Mouse (Mus musculus): Measurements from ENCODE around the gene Col19a1. TPM values are rescaled to one million over a fixed set of nuclear protein-coding genes. Genes with fewer than 3 reads are reported as not detected.

Gene Col19a1
- total and polyA plus RNA-seq, 2 experiments from 2014 or later = 2.4 to 2.5 TPM

- WGBS = 79% methylated on average over 4 of the region's 4 CpGs
- DNase-seq (ENCODE audit: low spot score) (peak; percentile 42), ATAC-seq (ENCODE audit: low FRiP score) (no peak)
These were observed 91.9 kb downstream of the Col19a1 start for GRCm38 (mm10) chr1:24495400-24495799.

GRCm38 (mm10) chr1:24484161-24484560 lies 103.1 kb downstream of the Col19a1 start:
- H3K9me3 ChIP-seq (ENCODE audit: low read length) = no peaks in the 10 kb centered on the region
- no peak overlapping the region for H3K4me2 ChIP-seq (ENCODE audit: low read depth, low read length, poor library complexity, severe bottlenecking)
- H3K4me1 ChIP-seq (ENCODE audit: insufficient read depth, low read length) = no peaks in the 10 kb centered on the region
- DNase-seq (ENCODE audit: low spot score) = peak; percentile 3
- no peak for ATAC-seq (ENCODE audit: low FRiP score)
- no peak overlapping the region for H3K9ac ChIP-seq (replicated peaks; ENCODE audit: low read length, poor library complexity, severe bottlenecking)
- 81% methylated on average over 5 of the region's 5 CpGs for WGBS
- H3K36me3 ChIP-seq (ENCODE audit: insufficient read depth, low read length) = no peaks in the 10 kb centered on the region
- no peak overlapping the region for H3K27ac ChIP-seq (ENCODE audit: low read depth, low read length)
- H3K4me3 ChIP-seq (ENCODE audit: low read depth, low read length) = no peak overlapping the region
- no peaks in the 10 kb centered on the region for H3K27me3 ChIP-seq (ENCODE audit: insufficient read depth, low read length)
- TF ChIP-seq CTCF (IDR thresholded peaks at IDR 0.05) = no peak

More at GRCm38 (mm10) chr1:24495400-24495799, 91.9 kb downstream of the Col19a1 start:
- H3K36me3 ChIP-seq (ENCODE audit: insufficient read depth, low read length) = no peaks in the 10 kb centered on the region
- no peaks in the 10 kb centered on the region for H3K27me3 ChIP-seq (ENCODE audit: insufficient read depth, low read length)
- H3K9ac ChIP-seq (replicated peaks; ENCODE audit: low read length, poor library complexity, severe bottlenecking) = no peak overlapping the region
- no peaks in the 10 kb centered on the region for H3K9me3 ChIP-seq (ENCODE audit: low read length)
- no peaks in the 10 kb centered on the region for H3K4me1 ChIP-seq (ENCODE audit: insufficient read depth, low read length)
- H3K27ac ChIP-seq (ENCODE audit: low read depth, low read length) = no peak overlapping the region
- no peak for TF ChIP-seq CTCF (IDR thresholded peaks at IDR 0.05)
- H3K4me3 ChIP-seq (ENCODE audit: low read depth, low read length) = no peak overlapping the region
- H3K4me2 ChIP-seq (ENCODE audit: low read depth, low read length, poor library complexity, severe bottlenecking) = no peak overlapping the region

- peak; percentile 12 for DNase-seq (ENCODE audit: low spot score)
- Histone ChIP-seq H3K27me3 (ENCODE audit: insufficient read depth, low read length) (no peaks in the 10 kb centered on the region), H3K4me1 (ENCODE audit: insufficient read depth, low read length) (no peaks in the 10 kb centered on the region), H3K27ac (ENCODE audit: low read depth, low read length) (no peak overlapping the region), H3K9me3 (ENCODE audit: low read length) (no peaks in the 10 kb centered on the region), H3K36me3 (ENCODE audit: insufficient read depth, low read length) (no peaks in the 10 kb centered on the region), H3K9ac (replicated peaks; ENCODE audit: low read length, poor library complexity, severe bottlenecking) (no peak overlapping the region), H3K4me2 (ENCODE audit: low read depth, low read length, poor library complexity, severe bottlenecking) (no peak overlapping the region), H3K4me3 (ENCODE audit: low read depth, low read length) (no peak overlapping the region)
- WGBS = 72% methylated on average over 7 of the region's 7 CpGs
- TF ChIP-seq CTCF (IDR thresholded peaks at IDR 0.05) = no peak
- no peak for ATAC-seq (ENCODE audit: low FRiP score)
These were observed 116.1 kb downstream of the Col19a1 start for GRCm38 (mm10) chr1:24471096-24471710.

- no peaks in the 10 kb centered on the region for H3K4me1 ChIP-seq (ENCODE audit: insufficient read depth, low read length)
- 86% methylated on average over 5 of the region's 5 CpGs for whole genome bisulfite sequencing
- no peak for TF ChIP-seq CTCF (IDR thresholded peaks at IDR 0.05)
- H3K36me3 ChIP-seq (ENCODE audit: insufficient read depth, low read length) = no peaks in the 10 kb centered on the region
- no peaks in the 10 kb centered on the region for H3K27me3 ChIP-seq (ENCODE audit: insufficient read depth, low read length)
- no peak overlapping the region for H3K4me3 ChIP-seq (ENCODE audit: low read depth, low read length)
- DNase-seq (ENCODE audit: low spot score) (no peak), ATAC-seq (ENCODE audit: low FRiP score) (no peak)
- no peak overlapping the region for H3K27ac ChIP-seq (ENCODE audit: low read depth, low read length)
- no peak overlapping the region for H3K4me2 ChIP-seq (ENCODE audit: low read depth, low read length, poor library complexity, severe bottlenecking)
- no peak overlapping the region for H3K9ac ChIP-seq (replicated peaks; ENCODE audit: low read length, poor library complexity, severe bottlenecking)
- no peaks in the 10 kb centered on the region for H3K9me3 ChIP-seq (ENCODE audit: low read length)
These were observed 116.6 kb downstream of the Col19a1 start for GRCm38 (mm10) chr1:24470633-24471032.

GRCm38 (mm10) chr1:24461305-24461887 lies 125.9 kb downstream of the Col19a1 start:
- 78% methylated on average over 3 of the region's 3 CpGs for WGBS

GRCm38 (mm10) chr1:24458015-24458414 lies 129.3 kb downstream of the Col19a1 start:
- no peak for TF ChIP-seq CTCF (IDR thresholded peaks at IDR 0.05)
- no peak for ATAC-seq (ENCODE audit: low FRiP score)
- Histone ChIP-seq H3K9me3 (ENCODE audit: low read length) (no peaks in the 10 kb centered on the region), H3K9ac (replicated peaks; ENCODE audit: low read length, poor library complexity, severe bottlenecking) (no peak overlapping the region), H3K27me3 (ENCODE audit: insufficient read depth, low read length) (no peaks in the 10 kb centered on the region), H3K4me2 (ENCODE audit: low read depth, low read length, poor library complexity, severe bottlenecking) (no peak overlapping the region), H3K4me3 (ENCODE audit: low read depth, low read length) (no peak overlapping the region), H3K36me3 (ENCODE audit: insufficient read depth, low read length) (no peaks in the 10 kb centered on the region), H3K4me1 (ENCODE audit: insufficient read depth, low read length) (no peaks in the 10 kb centered on the region), H3K27ac (ENCODE audit: low read depth, low read length) (no peak overlapping the region)
- WGBS = 78% methylated on average over 2 of the region's 2 CpGs
- DNase-seq (ENCODE audit: low spot score) = no peak

More at GRCm38 (mm10) chr1:24461305-24461887, 125.9 kb downstream of the Col19a1 start:
- no peak for ATAC-seq (ENCODE audit: low FRiP score)
- Histone ChIP-seq H3K27me3 (ENCODE audit: insufficient read depth, low read length) (no peaks in the 10 kb centered on the region), H3K4me2 (ENCODE audit: low read depth, low read length, poor library complexity, severe bottlenecking) (no peak overlapping the region), H3K9ac (replicated peaks; ENCODE audit: low read length, poor library complexity, severe bottlenecking) (no peak overlapping the region), H3K36me3 (ENCODE audit: insufficient read depth, low read length) (no peaks in the 10 kb centered on the region), H3K9me3 (ENCODE audit: low read length) (no peaks in the 10 kb centered on the region), H3K4me1 (ENCODE audit: insufficient read depth, low read length) (no peaks in the 10 kb centered on the region), H3K4me3 (ENCODE audit: low read depth, low read length) (no peak overlapping the region), H3K27ac (ENCODE audit: low read depth, low read length) (no peak overlapping the region)
- no peak for TF ChIP-seq CTCF (IDR thresholded peaks at IDR 0.05)
- DNase-seq (ENCODE audit: low spot score) = no peak

Measured in midbrain, postnatal 0 days (tissue).